Mouse (Mus musculus) embryo, embryonic 10 days (tissue): ENCODE measurements at regions not wholly inside any gene's neighbourhood (a gene's known extent, or its start where the extent isn't known, plus 50 kb on each side); places are given as distances from the start of the nearest gene placed in this dataset.

Experiments
- DNase-seq: peaks from one replicate; pipeline ENCODE4 v3.0.0-alpha.2; 2015; ENCODE audit warnings: low spot score

GRCm38 (mm10) chr2:138824873-138825272 lies 568.5 kb downstream of the Btbd3 start:
- DNase-seq, result no peak

- peak; percentile 11 for DNase-seq
These were observed 571.6 kb downstream of the Btbd3 start for GRCm38 (mm10) chr2:138827813-138828570.

- DNase-seq, result no peak
These were observed 582.5 kb downstream of the Btbd3 start for GRCm38 (mm10) chr2:138838846-138839245.

- no peak for DNase-seq
These were observed 602.8 kb downstream of the Btbd3 start for GRCm38 (mm10) chr2:138859121-138859520.

GRCm38 (mm10) chr2:138896563-138896962 lies 597.1 kb upstream of the Sptlc3 start:
- DNase-seq, result no peak

- no peak for DNase-seq
These were observed 596.6 kb upstream of the Sptlc3 start for GRCm38 (mm10) chr2:138897101-138897500.

GRCm38 (mm10) chr2:138937165-138937564 lies 556.5 kb upstream of the Sptlc3 start:
- DNase-seq, result no peak

- no peak for DNase-seq
These were observed 554.3 kb upstream of the Sptlc3 start for GRCm38 (mm10) chr2:138939367-138939766.

GRCm38 (mm10) chr2:138966110-138966790 lies 527.5 kb upstream of the Sptlc3 start:
- DNase-seq, result peak; percentile 15

GRCm38 (mm10) chr2:138974548-138974947 lies 519.2 kb upstream of the Sptlc3 start:
- no peak for DNase-seq

- no peak for DNase-seq
These were observed 503.7 kb upstream of the Sptlc3 start for GRCm38 (mm10) chr2:138990031-138990430.

- DNase-seq, result peak; percentile 7
These were observed 461.5 kb upstream of the Sptlc3 start for GRCm38 (mm10) chr2:139032105-139032812.

GRCm38 (mm10) chr2:139034800-139035199 lies 458.9 kb upstream of the Sptlc3 start:
- DNase-seq, result no peak

- no peak for DNase-seq
These were observed 451.9 kb upstream of the Sptlc3 start for GRCm38 (mm10) chr2:139041671-139042273.

- DNase-seq, result no peak
These were observed 449.0 kb upstream of the Sptlc3 start for GRCm38 (mm10) chr2:139044684-139045083.

- DNase-seq, result no peak
These were observed 438.5 kb upstream of the Sptlc3 start for GRCm38 (mm10) chr2:139055249-139055648.

- no peak for DNase-seq
These were observed 424.3 kb upstream of the Sptlc3 start for GRCm38 (mm10) chr2:139069276-139069961.

GRCm38 (mm10) chr2:139071690-139072089 lies 422.0 kb upstream of the Sptlc3 start:
- no peak for DNase-seq

- no peak for DNase-seq
These were observed 400.1 kb upstream of the Sptlc3 start for GRCm38 (mm10) chr2:139093487-139094066.

GRCm38 (mm10) chr2:139111669-139112068 lies 382.0 kb upstream of the Sptlc3 start:
- no peak for DNase-seq

GRCm38 (mm10) chr2:139114523-139114922 lies 379.2 kb upstream of the Sptlc3 start:
- no peak for DNase-seq
